Comparison of ENCODE assay signal across 28 mouse cellular contexts in the genomic region with DNA sequence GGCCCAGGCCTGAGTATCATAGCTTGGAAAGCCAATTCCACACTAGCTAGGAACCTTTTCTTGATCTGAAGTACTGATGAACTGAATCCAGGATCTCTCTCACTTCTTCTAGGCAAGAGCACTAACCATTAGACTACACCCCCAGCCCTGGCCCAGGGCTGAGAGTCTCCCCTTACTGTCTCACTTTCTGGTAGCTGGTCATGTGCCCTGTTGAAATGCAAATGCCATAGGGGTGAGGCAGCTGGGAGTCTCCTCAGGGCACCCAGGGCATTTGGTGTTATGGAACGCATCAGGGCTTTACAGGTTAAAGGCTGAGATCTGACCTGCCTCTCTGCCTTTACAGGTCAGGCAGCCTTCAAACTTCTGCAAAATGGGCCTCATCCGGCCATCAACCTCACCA. TPM values are rescaled to one million over a fixed set of nuclear protein-coding genes. Genes with fewer than 3 reads are reported as not detected.
"Had no signal": no experiment of that assay in that cellular context is flagged by ENCODE, and none has a peak within 500 bp of the region (broad histone marks: within the 10 kb centered on the region; RNA-seq: fewer than 3 reads in every experiment).

No protein-coding gene starts in this region.

- H3K36me3 ChIP-seq: heart, embryonic 10.5 days; heart, embryonic 12.5 days; hindbrain, embryonic 10.5 days; hindbrain, embryonic 12.5 days; kidney, embryonic 15.5 days; limb, embryonic 10.5 days; limb, embryonic 12.5 days; liver, embryonic 13.5 days had no signal

- H3K9me3 ChIP-seq: hindbrain, embryonic 10.5 days; hindbrain, embryonic 12.5 days; kidney, embryonic 15.5 days; limb, embryonic 10.5 days; limb, embryonic 12.5 days; liver, embryonic 13.5 days had no signal

- H3K4me3 ChIP-seq: gastrocnemius, adult 2 months; heart, embryonic 10.5 days; heart, embryonic 12.5 days; hindbrain, embryonic 10.5 days; hindbrain, embryonic 12.5 days; kidney, embryonic 15.5 days; layer of hippocampus, adult 2 months; left cerebral cortex, adult 2 months; limb, embryonic 10.5 days; limb, embryonic 12.5 days; liver, embryonic 13.5 days had no signal

- ATAC-seq: hindbrain, embryonic 16.5 days; inflammation-experienced regulatory T-cells, adult 6 months; intestine, embryonic 16.5 days had no signal

- H3K4me1 ChIP-seq: hindbrain, embryonic 10.5 days; hindbrain, embryonic 12.5 days; limb, embryonic 10.5 days; limb, embryonic 12.5 days had no signal

- H3K27me3 ChIP-seq: hindbrain, embryonic 12.5 days; kidney, embryonic 15.5 days had no signal

- DNase-seq: gastrocnemius, adult 2 months; gastrocnemius, postnatal 10 days; gastrocnemius, postnatal 25 days; heart, adult 18-20 months; heart, postnatal 10 days; heart, postnatal 4 days; kidney, adult 11 months; kidney, adult 2 months; kidney, adult 9 months; kidney, postnatal 14 days; kidney, postnatal 36 days; liver; liver, embryonic 13.5 days had no signal

- H3K27ac ChIP-seq: gastrocnemius, adult 2 months; heart, embryonic 10.5 days; hindbrain, embryonic 10.5 days; hindbrain, embryonic 12.5 days; hindbrain, embryonic 14.5 days; kidney, embryonic 15.5 days; kidney, postnatal 0 days; layer of hippocampus, adult 2 months; left cerebral cortex, adult 2 months; limb, embryonic 10.5 days; limb, embryonic 12.5 days; liver, embryonic 13.5 days had no signal

- H3K9ac ChIP-seq: heart, embryonic 12.5 days; hindbrain, embryonic 12.5 days; hindbrain, embryonic 14.5 days; kidney, embryonic 15.5 days; limb, embryonic 12.5 days; liver, embryonic 13.5 days had no signal

- H3K4me2 ChIP-seq: heart, embryonic 12.5 days; hindbrain, embryonic 12.5 days; hindbrain, embryonic 14.5 days; kidney, embryonic 15.5 days; limb, embryonic 12.5 days; liver, embryonic 11.5 days; liver, embryonic 13.5 days had no signal

RNA-seq across cellular contexts. Expression of gene AI661453, which starts 16.2 kb away (rescaled TPM):
- polyA plus RNA-seq: inflammation-experienced regulatory T-cells, adult 6 months had no signal

RNA-seq across cellular contexts. Expression of gene 1700001C19Rik, which starts 17.0 kb away (rescaled TPM):
- polyA plus RNA-seq: inflammation-experienced regulatory T-cells, adult 6 months had no signal

RNA-seq across cellular contexts. Expression of gene Guca1a, which starts 19.8 kb away (rescaled TPM):
- polyA plus RNA-seq: inflammation-experienced regulatory T-cells, adult 6 months had no signal
